Mouse (Mus musculus): ENCODE measurements around the gene Gbx2.

Gbx2 gene

GRCm38 (mm10) chr1:89931120-89931519 is at the start of gene Gbx2:
TSS of gene Gbx2 (minus strand) at chr1:89931179.
- no peak for DNase-seq (ENCODE audit: low read depth, low spot score)
- Histone ChIP-seq H3K36me3 (ENCODE audit: control insufficient read depth, insufficient read depth, low read length, poor library complexity, severe bottlenecking) (no peaks in the 10 kb centered on the region), H3K27me3 (ENCODE audit: control insufficient read depth, insufficient read depth, low read length, poor library complexity, severe bottlenecking) (no peaks in the 10 kb centered on the region)

GRCm38 (mm10) chr1:89977261-89977660 is 46.3 kb upstream of the Gbx2 start:
- DNase-seq (ENCODE audit: low read depth, low spot score) = no peak
- no peaks in the 10 kb centered on the region for H3K27me3 ChIP-seq (ENCODE audit: control insufficient read depth, insufficient read depth, low read length, poor library complexity, severe bottlenecking)
- H3K36me3 ChIP-seq (ENCODE audit: control insufficient read depth, insufficient read depth, low read length, poor library complexity, severe bottlenecking) = no peaks in the 10 kb centered on the region

- DNase-seq (ENCODE audit: low read depth, low spot score) = no peak
Observed at GRCm38 (mm10) chr1:89976411-89976810, 45.4 kb upstream of the Gbx2 start.

GRCm38 (mm10) chr1:89974541-89974940 is 43.6 kb upstream of the Gbx2 start:
- no peaks in the 10 kb centered on the region for H3K27me3 ChIP-seq (ENCODE audit: control insufficient read depth, insufficient read depth, low read length, poor library complexity, severe bottlenecking)
- H3K36me3 ChIP-seq (ENCODE audit: control insufficient read depth, insufficient read depth, low read length, poor library complexity, severe bottlenecking) = no peaks in the 10 kb centered on the region
- DNase-seq (ENCODE audit: low read depth, low spot score) = no peak

More at GRCm38 (mm10) chr1:89976411-89976810, 45.4 kb upstream of the Gbx2 start:
- Histone ChIP-seq H3K27me3 (ENCODE audit: control insufficient read depth, insufficient read depth, low read length, poor library complexity, severe bottlenecking) (no peaks in the 10 kb centered on the region), H3K36me3 (ENCODE audit: control insufficient read depth, insufficient read depth, low read length, poor library complexity, severe bottlenecking) (no peaks in the 10 kb centered on the region)

GRCm38 (mm10) chr1:89971848-89972247 is 40.9 kb upstream of the Gbx2 start:
- no peak for DNase-seq (ENCODE audit: low read depth, low spot score)
- Histone ChIP-seq H3K36me3 (ENCODE audit: control insufficient read depth, insufficient read depth, low read length, poor library complexity, severe bottlenecking) (no peaks in the 10 kb centered on the region), H3K27me3 (ENCODE audit: control insufficient read depth, insufficient read depth, low read length, poor library complexity, severe bottlenecking) (no peaks in the 10 kb centered on the region)

- Histone ChIP-seq H3K36me3 (ENCODE audit: control insufficient read depth, insufficient read depth, low read length, poor library complexity, severe bottlenecking) (no peaks in the 10 kb centered on the region), H3K27me3 (ENCODE audit: control insufficient read depth, insufficient read depth, low read length, poor library complexity, severe bottlenecking) (no peaks in the 10 kb centered on the region)
- no peak for DNase-seq (ENCODE audit: low read depth, low spot score)
Observed at GRCm38 (mm10) chr1:89969714-89970110, 38.7 kb upstream of the Gbx2 start.

GRCm38 (mm10) chr1:89969072-89969713 is 38.2 kb upstream of the Gbx2 start:
- Histone ChIP-seq H3K36me3 (ENCODE audit: control insufficient read depth, insufficient read depth, low read length, poor library complexity, severe bottlenecking) (no peaks in the 10 kb centered on the region), H3K27me3 (ENCODE audit: control insufficient read depth, insufficient read depth, low read length, poor library complexity, severe bottlenecking) (no peaks in the 10 kb centered on the region)
- no peak for DNase-seq (ENCODE audit: low read depth, low spot score)

GRCm38 (mm10) chr1:89968111-89968851 is 37.3 kb upstream of the Gbx2 start:
- no peak for DNase-seq (ENCODE audit: low read depth, low spot score)
- no peaks in the 10 kb centered on the region for H3K27me3 ChIP-seq (ENCODE audit: control insufficient read depth, insufficient read depth, low read length, poor library complexity, severe bottlenecking)
- no peaks in the 10 kb centered on the region for H3K36me3 ChIP-seq (ENCODE audit: control insufficient read depth, insufficient read depth, low read length, poor library complexity, severe bottlenecking)

- Histone ChIP-seq H3K36me3 (ENCODE audit: control insufficient read depth, insufficient read depth, low read length, poor library complexity, severe bottlenecking) (no peaks in the 10 kb centered on the region), H3K27me3 (ENCODE audit: control insufficient read depth, insufficient read depth, low read length, poor library complexity, severe bottlenecking) (no peaks in the 10 kb centered on the region)
- no peak for DNase-seq (ENCODE audit: low read depth, low spot score)
Observed at GRCm38 (mm10) chr1:89967585-89967984, 36.6 kb upstream of the Gbx2 start.

- no peak for DNase-seq (ENCODE audit: low read depth, low spot score)
- Histone ChIP-seq H3K36me3 (ENCODE audit: control insufficient read depth, insufficient read depth, low read length, poor library complexity, severe bottlenecking) (no peaks in the 10 kb centered on the region), H3K27me3 (ENCODE audit: control insufficient read depth, insufficient read depth, low read length, poor library complexity, severe bottlenecking) (no peaks in the 10 kb centered on the region)
Observed at GRCm38 (mm10) chr1:89964426-89964825, 33.4 kb upstream of the Gbx2 start.

GRCm38 (mm10) chr1:89963296-89963695 is 32.3 kb upstream of the Gbx2 start:
- Histone ChIP-seq H3K36me3 (ENCODE audit: control insufficient read depth, insufficient read depth, low read length, poor library complexity, severe bottlenecking) (no peaks in the 10 kb centered on the region), H3K27me3 (ENCODE audit: control insufficient read depth, insufficient read depth, low read length, poor library complexity, severe bottlenecking) (no peaks in the 10 kb centered on the region)
- DNase-seq (ENCODE audit: low read depth, low spot score) = no peak

GRCm38 (mm10) chr1:89962092-89962491 is 31.1 kb upstream of the Gbx2 start:
- no peaks in the 10 kb centered on the region for H3K36me3 ChIP-seq (ENCODE audit: control insufficient read depth, insufficient read depth, low read length, poor library complexity, severe bottlenecking)
- no peak for DNase-seq (ENCODE audit: low read depth, low spot score)
- H3K27me3 ChIP-seq (ENCODE audit: control insufficient read depth, insufficient read depth, low read length, poor library complexity, severe bottlenecking) = no peaks in the 10 kb centered on the region

- no peak for DNase-seq (ENCODE audit: low read depth, low spot score)
- no peaks in the 10 kb centered on the region for H3K27me3 ChIP-seq (ENCODE audit: control insufficient read depth, insufficient read depth, low read length, poor library complexity, severe bottlenecking)
- H3K36me3 ChIP-seq (ENCODE audit: control insufficient read depth, insufficient read depth, low read length, poor library complexity, severe bottlenecking) = no peaks in the 10 kb centered on the region
Observed at GRCm38 (mm10) chr1:89959393-89959792, 28.4 kb upstream of the Gbx2 start.

GRCm38 (mm10) chr1:89943202-89943601 is 12.2 kb upstream of the Gbx2 start:
- peak; percentile 23 for DNase-seq (ENCODE audit: low read depth, low spot score)
- Histone ChIP-seq H3K27me3 (ENCODE audit: control insufficient read depth, insufficient read depth, low read length, poor library complexity, severe bottlenecking) (no peaks in the 10 kb centered on the region), H3K36me3 (ENCODE audit: control insufficient read depth, insufficient read depth, low read length, poor library complexity, severe bottlenecking) (no peaks in the 10 kb centered on the region)

- no peak for DNase-seq (ENCODE audit: low read depth, low spot score)
Observed at GRCm38 (mm10) chr1:89942395-89942976, 11.5 kb upstream of the Gbx2 start.

More at GRCm38 (mm10) chr1:89942395-89942976, 11.5 kb upstream of the Gbx2 start:
- H3K36me3 ChIP-seq (ENCODE audit: control insufficient read depth, insufficient read depth, low read length, poor library complexity, severe bottlenecking) = no peaks in the 10 kb centered on the region
- H3K27me3 ChIP-seq (ENCODE audit: control insufficient read depth, insufficient read depth, low read length, poor library complexity, severe bottlenecking) = no peaks in the 10 kb centered on the region
